ENCODE assay signal across 30 mouse cellular contexts in the genomic region with DNA sequence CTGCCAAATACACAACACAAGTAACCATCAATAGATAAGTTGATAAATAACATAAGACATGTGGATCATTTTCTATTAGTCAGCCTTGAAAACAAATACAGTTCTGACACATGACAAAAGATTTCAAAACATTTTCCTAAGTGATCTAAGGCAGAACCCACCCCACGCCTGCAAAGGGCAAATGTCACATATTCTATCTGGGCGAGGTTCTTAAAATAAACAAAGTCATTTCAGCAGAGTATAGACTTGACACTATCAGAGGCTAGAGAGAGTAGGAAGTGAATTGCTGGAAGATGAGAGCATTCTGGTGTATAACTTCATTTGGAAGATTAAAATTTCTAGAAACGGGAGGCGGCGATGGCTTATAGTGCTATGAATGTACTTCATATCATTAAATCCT. TPM values are rescaled to one million over a fixed set of nuclear protein-coding genes. Genes with fewer than 3 reads are reported as not detected.
DNase-seq lines count a peak whose midpoint lies in the region; ATAC-seq and TF ChIP-seq lines count a peak whose summit lies in the region.
"Had no signal": no experiment of that assay in that cellular context is flagged by ENCODE, and none has a peak within 500 bp of the region (broad histone marks: within the 10 kb centered on the region; RNA-seq: fewer than 3 reads in every experiment).

No protein-coding gene starts in this region.

- H3K4me3 ChIP-seq in lung, postnatal 0 days (ENCODE audit: low read depth, low read length), result no peak overlapping the region
- H3K4me3 ChIP-seq in myocyte, result no peak overlapping the region
- no peak overlapping the region for H3K4me3 ChIP-seq in midbrain, embryonic 15.5 days
- H3K4me3 ChIP-seq in cerebellum, adult 2 months (replicated peaks; ENCODE audit: insufficient read depth, low read depth, low read length), result no peak overlapping the region
- H3K4me3 ChIP-seq: embryonic facial prominence, embryonic 12.5 days; embryonic facial prominence, embryonic 15.5 days; erythroblast, embryonic 14.5 days; forebrain, embryonic 12.5 days; forebrain, embryonic 15.5 days; heart, embryonic 12.5 days; heart, embryonic 15.5 days had no signal

- H3K27me3 ChIP-seq in lung, postnatal 0 days (replicated peaks; ENCODE audit: insufficient read depth, low read length), result no peaks in the 10 kb centered on the region
- no peaks in the 10 kb centered on the region for H3K27me3 ChIP-seq in myocyte (ENCODE audit: control insufficient read depth, insufficient read depth, insufficient read length)
- H3K27me3 ChIP-seq in midbrain, embryonic 15.5 days (replicated peaks), result no peaks in the 10 kb centered on the region
- H3K27me3 ChIP-seq in cerebellum, adult 2 months (ENCODE audit: control insufficient read depth, insufficient read depth, low read length), result no peaks in the 10 kb centered on the region
- H3K27me3 ChIP-seq: embryonic facial prominence, embryonic 12.5 days; embryonic facial prominence, embryonic 15.5 days; forebrain, embryonic 12.5 days; forebrain, embryonic 15.5 days; heart, embryonic 12.5 days; heart, embryonic 15.5 days had no signal

- ATAC-seq in lung, postnatal 0 days, result peak; percentile 32; the same call in 1 of the 2 replicates
- ATAC-seq in midbrain, embryonic 15.5 days (replicated peaks), result no peak
- ATAC-seq: activated CD4-positive, CD25-positive, alpha-beta regulatory T cell, adult 4 months; forebrain, embryonic 15.5 days; hindbrain, postnatal 0 days; inflammation-experienced regulatory T-cells, adult 6 months had no signal

- no peaks in the 10 kb centered on the region for H3K4me1 ChIP-seq in lung, postnatal 0 days (ENCODE audit: insufficient read depth, low read depth, low read length)
- peaks cover 6% of the 10 kb centered on the region; the same call in 1 of the 2 replicates for H3K4me1 ChIP-seq in midbrain, embryonic 15.5 days
- H3K4me1 ChIP-seq in cerebellum, adult 2 months (ENCODE audit: control insufficient read depth, insufficient read depth, low read length), result no peaks in the 10 kb centered on the region
- H3K4me1 ChIP-seq: embryonic facial prominence, embryonic 12.5 days; embryonic facial prominence, embryonic 15.5 days had no signal

- no peak for TF ChIP-seq CTCF in lung, postnatal 0 days (IDR thresholded peaks at IDR 0.05)
- TF ChIP-seq CTCF in cerebellum, adult 2 months (IDR thresholded peaks at IDR 0.05; ENCODE audit: borderline replicate concordance, insufficient read depth, low read depth, low read length), result no peak

- no peak overlapping the region for H3K27ac ChIP-seq in lung, postnatal 0 days (ENCODE audit: low read length)
- H3K27ac ChIP-seq in midbrain, embryonic 15.5 days, result no peak overlapping the region
- no peak overlapping the region for H3K27ac ChIP-seq in cerebellum, adult 2 months (ENCODE audit: insufficient read depth, low read length)
- H3K27ac ChIP-seq: embryonic facial prominence, embryonic 12.5 days; embryonic facial prominence, embryonic 15.5 days; forebrain, embryonic 12.5 days; forebrain, embryonic 15.5 days; heart, embryonic 15.5 days; hindbrain, embryonic 14.5 days; hindbrain, postnatal 0 days had no signal

- H3ac ChIP-seq in myocyte (ENCODE audit: control insufficient read depth, insufficient read length), result no peak overlapping the region

- H3K4me2 ChIP-seq in lung, postnatal 0 days (replicated peaks; ENCODE audit: low read depth, low read length), result no peak overlapping the region
- peak overlapping the region; percentile 48 for H3K4me2 ChIP-seq in myocyte (ENCODE audit: low read depth)
- H3K4me2 ChIP-seq in midbrain, embryonic 15.5 days, result no peak overlapping the region
- H3K4me2 ChIP-seq: embryonic facial prominence, embryonic 12.5 days; embryonic facial prominence, embryonic 15.5 days; forebrain, embryonic 12.5 days; forebrain, embryonic 15.5 days; heart, embryonic 12.5 days; heart, embryonic 15.5 days; hindbrain, embryonic 14.5 days had no signal

- H3K9ac ChIP-seq in lung, postnatal 0 days (replicated peaks; ENCODE audit: low read depth), result no peak overlapping the region
- no peak overlapping the region for H3K9ac ChIP-seq in midbrain, embryonic 15.5 days
- H3K9ac ChIP-seq: embryonic facial prominence, embryonic 12.5 days; embryonic facial prominence, embryonic 15.5 days; forebrain, embryonic 12.5 days; forebrain, embryonic 15.5 days; heart, embryonic 12.5 days; heart, embryonic 15.5 days; hindbrain, embryonic 14.5 days had no signal

- no peak for TF ChIP-seq POLR2A in myocyte (IDR thresholded peaks at IDR 0.05; ENCODE audit: insufficient read length, low read depth)
- TF ChIP-seq POLR2A in cerebellum, adult 2 months (IDR thresholded peaks at IDR 0.05; ENCODE audit: borderline replicate concordance, insufficient read depth, low read length), result no peak

- peak; percentile 38 for DNase-seq in lung, postnatal 0 days (ENCODE audit: low spot score)
- no peak for DNase-seq in lung, postnatal 25 days (ENCODE audit: low spot score)
- peak; percentile 57 for DNase-seq in NIH3T3 (ENCODE audit: low read depth)
- DNase-seq in urinary bladder, postnatal 25 days (ENCODE audit: low spot score), result no peak
- no peak for DNase-seq in cerebellum, adult 2 months
- DNase-seq: adrenal gland, adult 8-10 months; adrenal gland, postnatal 25 days; cerebellum, adult 11-12 months; cerebellum, adult 9-10 months; cerebellum, postnatal 14 days; gastrocnemius, postnatal 25 days; heart, adult 18-20 months; heart, postnatal 10 days; heart, postnatal 36 days had no signal

- H3K9me3 ChIP-seq in lung, postnatal 0 days (ENCODE audit: low read length), result no peaks in the 10 kb centered on the region
- H3K9me3 ChIP-seq in midbrain, embryonic 15.5 days, result no peaks in the 10 kb centered on the region
- H3K9me3 ChIP-seq: embryonic facial prominence, embryonic 12.5 days; embryonic facial prominence, embryonic 15.5 days; forebrain, embryonic 12.5 days; forebrain, embryonic 15.5 days; heart, embryonic 12.5 days; heart, embryonic 15.5 days had no signal

- no peak for TF ChIP-seq EP300 in lung, postnatal 0 days (IDR thresholded peaks at IDR 0.05)

- no peaks in the 10 kb centered on the region for H3K79me2 ChIP-seq in myocyte (ENCODE audit: control insufficient read depth, insufficient read depth)

- 37% methylated on average over 5 of the region's 5 CpGs for WGBS in lung, postnatal 0 days
- 88% methylated on average over 5 of the region's 5 CpGs for WGBS in midbrain, embryonic 15.5 days
- 91% methylated on average over 5 of the region's 5 CpGs for WGBS in cerebellum, adult 2 months

- H3K36me3 ChIP-seq in lung, postnatal 0 days (ENCODE audit: insufficient read depth, low read length), result no peaks in the 10 kb centered on the region
- H3K36me3 ChIP-seq in myocyte (ENCODE audit: control insufficient read depth, insufficient read depth), result no peaks in the 10 kb centered on the region
- no peaks in the 10 kb centered on the region for H3K36me3 ChIP-seq in midbrain, embryonic 15.5 days (replicated peaks)
- H3K36me3 ChIP-seq: embryonic facial prominence, embryonic 12.5 days; embryonic facial prominence, embryonic 15.5 days; forebrain, embryonic 12.5 days; forebrain, embryonic 15.5 days; heart, embryonic 12.5 days; heart, embryonic 15.5 days had no signal

TF ChIP-seq in myocyte, 11 proteins besides CTCF, POLR2A, EP300 and RAD21:
- TF ChIP-seq SRF (IDR thresholded peaks at IDR 0.05; ENCODE audit: control insufficient read depth, insufficient read length, low read depth) (no peak), USF1 (IDR thresholded peaks at IDR 0.05; ENCODE audit: low read depth) (no peak), CEBPB (IDR thresholded peaks at IDR 0.05; ENCODE audit: insufficient read depth, poor library complexity, severe bottlenecking) (no peak), REST (IDR thresholded peaks at IDR 0.05; ENCODE audit: insufficient read depth, insufficient read length) (no peak), TCF3 (IDR thresholded peaks at IDR 0.05; ENCODE audit: insufficient read length, low read depth) (no peak), E2F4 (IDR thresholded peaks at IDR 0.05; ENCODE audit: insufficient read depth) (no peak), TCF12 (IDR thresholded peaks at IDR 0.05; ENCODE audit: insufficient read depth, poor library complexity, severe bottlenecking) (no peak), POLR2AphosphoS2 (IDR thresholded peaks at IDR 0.05; ENCODE audit: insufficient read length, low read depth) (no peak), MYOD1 (IDR thresholded peaks at IDR 0.05; ENCODE audit: control insufficient read depth in 1 of 3, insufficient read length in 2 of 3, low read depth in 2 of 3) (no peak), MYOG (IDR thresholded peaks at IDR 0.05; ENCODE audit: control insufficient read depth in 1 of 3, insufficient read depth in 1 of 3, insufficient read length in 2 of 3, low read depth in 2 of 3) (no peak), MAX (IDR thresholded peaks at IDR 0.05; ENCODE audit: low read depth) (no peak)

RNA-seq across cellular contexts. Expression of a gene that starts 10.7 kb away (rescaled TPM):
- polyA plus RNA-seq in lung, postnatal 0 days (2015; fragmentation: Nextera tagmentation; extraction: Ambion mirVana), result 0.04 TPM in 1 of 2 replicates, not detected in the other
- polyA plus RNA-seq in myocyte (2012; fragmentation: generic; extraction: Trizol), result not detected
- polyA plus RNA-seq in midbrain, embryonic 15.5 days (2015; fragmentation: Nextera tagmentation; extraction: Ambion mirVana), result not detected in 2 replicates
- polyA plus RNA-seq in cerebellum, adult 2 months (2012; rRNA removed), result not detected in 2 replicates
- polyA plus RNA-seq: activated CD4-positive, CD25-positive, alpha-beta regulatory T cell, adult 4 months; brain, embryonic 14.5 days; embryonic facial prominence, embryonic 15.5 days; erythroblast, embryonic 14.5 days; forebrain, embryonic 12.5 days; forebrain, embryonic 15.5 days; gonadal fat pad, adult 2 months; heart, embryonic 12.5 days; heart, embryonic 15.5 days; hindbrain, embryonic 11.5 days; hindbrain, embryonic 14.5 days; inflammation-experienced regulatory T-cells, adult 6 months had no signal

RNA-seq across cellular contexts. Expression of a gene that starts 25.8 kb away (rescaled TPM):
- polyA plus RNA-seq in lung, postnatal 0 days (2015; fragmentation: Nextera tagmentation; extraction: Ambion mirVana), result not detected in 2 replicates
- not detected for polyA plus RNA-seq in myocyte (2012; fragmentation: generic; extraction: Trizol)
- polyA plus RNA-seq in midbrain, embryonic 15.5 days (2015; fragmentation: Nextera tagmentation; extraction: Ambion mirVana), result 0.15 TPM in 1 of 2 replicates, not detected in the other
- not detected in 2 replicates for polyA plus RNA-seq in cerebellum, adult 2 months (2012; rRNA removed)
- polyA plus RNA-seq: activated CD4-positive, CD25-positive, alpha-beta regulatory T cell, adult 4 months; embryonic facial prominence, embryonic 12.5 days; embryonic facial prominence, embryonic 15.5 days; erythroblast, embryonic 14.5 days; forebrain, embryonic 12.5 days; forebrain, embryonic 15.5 days; gonadal fat pad, adult 2 months; heart, embryonic 12.5 days; heart, embryonic 15.5 days; hindbrain, embryonic 11.5 days; hindbrain, embryonic 14.5 days; hindbrain, postnatal 0 days; inflammation-experienced regulatory T-cells, adult 6 months had no signal

Comparison
In these comparisons a context has a peak if more than half of its experiments do, and no peak if none do; other contexts are left out.
1. DNase-seq: peak in lung, postnatal 0 days (single experiment) and NIH3T3 (single experiment); none in lung, postnatal 25 days (single experiment), urinary bladder, postnatal 25 days (single experiment) and cerebellum, adult 2 months (0 of 2).